Mouse (Mus musculus): ENCODE results near the gene Map3k3.
A peak's percentile ranks its signal among the peaks of the same experiment; 100 is the strongest.

DNA sequence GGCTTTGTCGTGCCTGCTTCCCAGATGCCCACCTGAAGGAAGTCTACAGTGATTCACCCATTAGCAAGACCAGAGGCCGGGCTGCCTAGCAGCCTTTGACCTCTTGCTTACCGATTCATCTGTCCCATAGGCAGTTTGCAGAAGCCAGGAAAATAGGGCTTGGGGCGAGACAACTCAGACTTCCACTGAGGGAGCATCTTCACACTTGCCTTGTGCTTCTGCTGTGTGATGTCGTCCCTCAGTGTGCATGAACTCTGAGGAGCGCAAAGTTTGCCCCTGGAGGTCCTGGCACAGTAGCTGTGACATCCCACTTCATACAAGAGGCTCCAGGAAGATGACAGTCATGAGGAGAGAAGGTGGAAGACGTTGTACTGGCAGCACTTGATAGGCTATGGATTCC is 72.7 kb downstream of the Map3k3 start:
- TF ChIP-seq POLR2A (IDR thresholded peaks at IDR 0.05; ENCODE audit: low read depth, low read length) (peak; percentile 37), ZKSCAN1 (IDR thresholded peaks at IDR 0.05; ENCODE audit: borderline replicate concordance, low read depth, low read length) (no peak), EP300 (IDR thresholded peaks at IDR 0.05; ENCODE audit: low read length) (no peak), CTCF (conservative IDR thresholded peaks at IDR 0.05 in 1 of 2, IDR thresholded peaks at IDR 0.05 in 1 of 2; ENCODE audit: low read depth in 2 of 2, low read length in 2 of 2) (no peak), SMC3 (IDR thresholded peaks at IDR 0.05; ENCODE audit: low read depth, low read length) (no peak), MYC (IDR thresholded peaks at IDR 0.05; ENCODE audit: low read depth, low read length) (no peak), MAX (IDR thresholded peaks at IDR 0.05; ENCODE audit: low read length) (no peak), KAT2A (IDR thresholded peaks at IDR 0.05; ENCODE audit: insufficient replicate concordance, low read length) (no peak), HCFC1 (IDR thresholded peaks at IDR 0.05; ENCODE audit: low read depth, low read length) (no peak), E2F4 (IDR thresholded peaks at IDR 0.05; ENCODE audit: insufficient replicate concordance, low read depth, low read length) (no peak)
